In genomic region chr14:79089464-79089863, GRCm38 (mm10) we compare ENCODE assay signal across 8 mouse cellular contexts.
DNase-seq lines count a peak whose midpoint lies in the region; ATAC-seq lines count a peak whose summit lies in the region.

No protein-coding gene starts in this region.

- WGBS in embryonic facial prominence, embryonic 15.5 days = 25% methylated on average over 2 of the region's 2 CpGs
- WGBS in lung, embryonic 15.5 days = 28% methylated on average over 2 of the region's 2 CpGs

- ATAC-seq in embryonic facial prominence, embryonic 15.5 days (ENCODE audit: insufficient number of reproducible peaks, low FRiP score, low TSS enrichment, low read depth) = peak; percentile 83
- ATAC-seq in lung, embryonic 15.5 days (ENCODE audit: borderline replicate concordance, extremely low read depth, low FRiP score, low TSS enrichment) = peak; percentile 87
- no peak for ATAC-seq in megakaryocyte, adult 5-6 weeks (ENCODE audit: poor library complexity, severe bottlenecking)

- H3K9me3 ChIP-seq in embryonic facial prominence, embryonic 15.5 days (replicated peaks) = 0 out of 2 replicates have a peak, but pooled peaks cover 2% of the 10 kb centered on the region
- no peaks in the 10 kb centered on the region for H3K9me3 ChIP-seq in lung, embryonic 15.5 days

- H3K9ac ChIP-seq in embryonic facial prominence, embryonic 15.5 days = no peak overlapping the region
- H3K9ac ChIP-seq in lung, embryonic 15.5 days = no peak overlapping the region

- H3K4me1 ChIP-seq in embryonic facial prominence, embryonic 15.5 days = peaks cover 13% of the 10 kb centered on the region
- peaks cover 11% of the 10 kb centered on the region for H3K4me1 ChIP-seq in lung, embryonic 15.5 days

- peak; percentile 15 to 27 for DNase-seq in cerebellum, postnatal 14 days
- DNase-seq in cerebellum, postnatal 36 days = no peak
- DNase-seq in 3T3-L1 (ENCODE audit: low read depth, low spot score) = peak; percentile 97
- DNase-seq in heart, postnatal 10 days = peak; percentile 74 to 77
- no peak for DNase-seq in cerebellum, adult 8-10 months

- H3K27me3 ChIP-seq in embryonic facial prominence, embryonic 15.5 days = no peaks in the 10 kb centered on the region
- H3K27me3 ChIP-seq in lung, embryonic 15.5 days = no peaks in the 10 kb centered on the region

- H3K36me3 ChIP-seq in embryonic facial prominence, embryonic 15.5 days = peaks cover 5% of the 10 kb centered on the region
- peaks cover 5% of the 10 kb centered on the region; the same call in 1 of the 2 replicates for H3K36me3 ChIP-seq in lung, embryonic 15.5 days

- H3K27ac ChIP-seq in embryonic facial prominence, embryonic 15.5 days (replicated peaks) = peak overlapping the region; percentile 65
- H3K27ac ChIP-seq in lung, embryonic 15.5 days = peak overlapping the region; percentile 17

- no peak overlapping the region for H3K4me3 ChIP-seq in embryonic facial prominence, embryonic 15.5 days (replicated peaks)
- no peak overlapping the region for H3K4me3 ChIP-seq in lung, embryonic 15.5 days

- no peak overlapping the region for H3K4me2 ChIP-seq in embryonic facial prominence, embryonic 15.5 days (replicated peaks)
- H3K4me2 ChIP-seq in lung, embryonic 15.5 days = no peak overlapping the region

- intact Hi-C loops in heart, postnatal 10 days (cut with DNase I) = no loop called here

Comparison
In these comparisons a context has a peak if more than half of its experiments do, and no peak if none do; other contexts are left out.
1. DNase-seq: peak in cerebellum, postnatal 14 days (2 of 2), 3T3-L1 (single experiment) and heart, postnatal 10 days (2 of 2); none in cerebellum, postnatal 36 days (0 of 2) and cerebellum, adult 8-10 months (single experiment).